Mouse (Mus musculus): ENCODE measurements around the gene Insig2.

Insig2 gene

DNA sequence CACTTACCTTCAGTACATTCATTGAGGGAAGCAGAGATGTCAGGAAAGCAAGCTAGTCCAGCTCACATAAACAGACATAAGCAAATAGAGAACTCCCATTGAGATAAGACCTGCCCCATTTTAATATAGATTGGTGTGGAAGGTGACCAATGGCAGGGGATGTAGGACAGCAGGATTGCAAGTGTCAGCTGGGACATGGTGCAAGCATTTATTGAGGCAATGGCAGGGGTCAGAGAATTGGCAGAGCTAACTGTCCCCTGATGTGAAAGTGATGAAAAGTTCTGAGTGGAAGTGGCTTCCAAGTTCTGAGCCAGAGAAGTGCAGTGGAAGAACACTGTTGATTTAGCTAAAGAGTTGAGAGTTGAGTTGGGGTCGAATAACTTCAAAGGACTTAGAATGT lies at the start of gene Insig2:
Gene Insig2 (minus strand): TSS at position 105 of the 400 bp plus-strand sequence.
- DNase-seq, result no peak

DNA sequence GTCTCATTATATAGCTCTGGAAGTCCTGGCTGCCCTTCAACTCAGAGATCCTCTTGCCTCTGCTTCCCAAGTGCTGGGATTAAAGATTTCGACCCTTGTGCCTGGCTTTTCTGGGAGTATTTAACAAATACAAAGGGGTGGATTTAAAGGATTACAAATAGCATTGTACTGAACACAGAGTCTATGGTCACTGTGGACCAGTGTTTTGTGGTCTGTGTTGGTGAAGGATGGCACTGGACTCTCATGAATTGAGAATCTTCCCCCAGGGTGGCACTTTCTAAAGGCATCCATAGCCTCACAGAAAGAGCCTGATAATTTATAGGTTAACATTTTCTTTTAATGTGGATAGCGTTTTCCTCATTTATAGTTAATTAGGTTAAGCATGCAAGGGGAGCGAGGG lies 49.2 kb upstream of the Insig2 start:
- DNase-seq, result no peak

DNA sequence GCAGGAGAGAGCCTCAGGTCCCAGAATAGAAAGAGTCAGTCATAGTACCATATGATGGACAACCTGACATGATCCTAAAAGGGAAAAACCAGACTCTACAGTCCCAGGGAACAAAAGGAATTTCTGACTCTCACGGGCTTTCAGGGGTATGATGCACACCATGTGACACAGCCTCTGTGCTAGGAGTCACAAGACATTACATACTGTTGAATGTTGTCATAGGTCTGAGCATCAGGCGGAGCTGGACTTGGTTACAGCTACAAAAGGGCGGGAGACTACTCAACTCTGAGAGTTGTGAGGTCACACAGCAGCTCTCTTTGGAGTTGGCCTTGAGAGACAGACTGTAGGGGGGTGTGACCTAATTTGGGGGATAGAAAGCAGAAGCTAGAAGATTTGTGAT lies 47.6 kb upstream of the Insig2 start:
- no peak for DNase-seq

DNA sequence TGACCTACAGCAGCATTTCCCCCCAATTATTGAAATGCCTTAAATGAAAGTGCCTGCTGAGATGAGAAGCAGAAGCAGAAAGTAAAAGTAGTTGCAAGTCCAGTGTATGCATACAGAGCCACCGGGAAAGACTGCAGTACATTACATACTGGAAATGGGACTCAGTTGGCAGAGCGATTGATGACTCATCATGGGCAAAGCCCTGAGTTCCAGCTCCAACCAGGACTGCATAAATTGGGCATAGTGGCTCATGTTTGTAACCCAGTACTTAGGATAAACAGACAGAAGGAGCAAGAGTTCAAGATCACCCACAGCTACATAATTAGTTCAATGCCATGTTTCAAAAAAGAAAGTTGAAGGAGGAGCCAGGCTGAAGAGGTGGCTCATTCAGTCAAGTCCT lies 45.5 kb upstream of the Insig2 start:
- no peak for DNase-seq

DNA sequence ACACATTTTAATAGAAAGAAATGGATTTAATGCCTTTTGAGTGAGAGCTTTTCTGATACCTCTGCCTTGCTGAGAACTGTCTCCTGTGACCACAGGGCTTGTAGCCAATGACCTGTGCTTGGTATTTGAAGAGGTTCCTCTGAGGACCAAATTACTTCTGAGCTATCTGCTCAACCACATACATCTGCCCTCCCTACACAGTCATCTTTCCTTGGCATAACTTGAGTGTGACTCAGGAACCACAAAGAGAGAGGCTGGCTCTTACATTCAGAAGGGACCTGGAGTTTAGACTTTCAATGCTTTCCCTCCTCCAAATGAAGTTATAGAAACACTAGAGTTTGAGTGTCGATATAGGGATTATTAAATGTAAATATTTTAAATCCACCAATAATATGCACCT lies 45.0 kb upstream of the Insig2 start:
- DNase-seq, result no peak

DNA sequence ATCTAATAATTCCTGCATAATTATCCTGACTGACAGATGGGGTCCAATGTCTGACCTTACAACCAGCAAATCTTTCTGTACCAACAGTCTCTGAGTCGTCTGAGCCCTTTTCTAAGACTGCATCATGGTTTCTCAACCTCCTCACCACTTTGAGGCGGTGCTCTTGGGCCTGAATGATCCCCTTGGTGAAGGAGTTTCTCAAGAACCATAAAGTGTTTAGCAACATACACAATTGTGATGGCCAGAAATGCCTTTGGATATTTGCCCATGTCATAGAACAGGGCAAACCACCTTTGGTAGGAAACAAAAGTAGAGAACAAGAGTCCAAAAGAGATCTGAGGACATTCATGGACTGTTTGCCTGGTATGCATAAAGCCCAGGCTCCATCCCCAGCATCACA lies 41.2 kb upstream of the Insig2 start:
- DNase-seq, result no peak

DNA sequence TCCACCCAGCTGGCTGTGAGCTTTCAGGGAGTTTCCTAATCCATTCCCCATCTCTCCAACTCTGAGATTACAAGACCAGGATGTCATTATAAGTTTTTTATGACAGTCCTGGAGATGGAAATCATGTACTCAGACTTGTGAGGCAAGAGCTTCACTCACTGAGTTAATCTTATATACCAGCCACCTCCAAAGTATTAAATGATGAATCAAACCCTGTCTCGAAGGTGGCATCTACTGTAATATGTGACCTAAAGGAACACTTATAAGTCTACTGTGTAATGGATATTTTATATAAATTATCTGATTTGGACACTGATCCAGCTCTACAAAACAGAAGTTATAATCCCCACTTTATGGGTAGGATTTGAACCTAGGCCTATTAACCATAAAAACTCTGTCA lies 40.3 kb upstream of the Insig2 start:
- DNase-seq, result no peak

DNA sequence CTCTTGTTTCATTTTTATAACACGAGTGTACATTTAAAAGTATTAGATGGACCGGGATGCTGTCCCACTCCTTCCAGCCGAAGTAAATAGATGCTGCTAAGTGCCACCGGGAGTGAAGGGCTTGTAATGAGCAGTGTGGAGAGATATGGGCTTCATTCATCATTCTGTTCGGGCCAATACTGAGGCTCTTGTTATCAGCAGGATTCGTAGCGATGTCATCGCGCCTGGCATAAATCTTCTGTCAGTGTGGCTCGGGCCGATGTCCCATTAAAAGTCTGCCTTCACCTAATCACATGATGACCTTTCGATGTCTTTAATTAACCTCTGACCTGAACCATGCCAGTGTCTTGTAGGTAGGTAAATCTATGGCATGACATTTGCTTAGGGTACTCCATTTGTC lies 39.1 kb upstream of the Insig2 start:
- DNase-seq, result no peak

DNA sequence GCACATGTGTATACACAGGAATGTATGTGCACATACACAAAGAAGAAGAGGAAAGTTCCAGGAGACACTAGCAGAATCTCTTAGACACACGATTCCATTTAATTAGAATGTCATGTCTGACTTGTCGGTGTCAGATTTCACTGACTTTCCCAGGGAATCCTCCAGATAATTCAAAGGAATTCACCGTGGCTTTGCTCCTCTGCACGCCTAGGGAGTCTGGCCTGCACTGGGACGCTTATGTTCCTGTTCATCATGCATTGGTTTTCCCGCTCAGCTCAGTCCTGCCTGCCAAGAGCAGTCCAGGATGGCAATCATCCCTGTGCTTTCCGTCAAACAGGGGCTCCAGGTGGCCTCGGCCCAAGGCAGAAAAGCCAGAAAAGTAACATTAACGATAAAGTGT lies 34.9 kb upstream of the Insig2 start:
- DNase-seq, result no peak

DNA sequence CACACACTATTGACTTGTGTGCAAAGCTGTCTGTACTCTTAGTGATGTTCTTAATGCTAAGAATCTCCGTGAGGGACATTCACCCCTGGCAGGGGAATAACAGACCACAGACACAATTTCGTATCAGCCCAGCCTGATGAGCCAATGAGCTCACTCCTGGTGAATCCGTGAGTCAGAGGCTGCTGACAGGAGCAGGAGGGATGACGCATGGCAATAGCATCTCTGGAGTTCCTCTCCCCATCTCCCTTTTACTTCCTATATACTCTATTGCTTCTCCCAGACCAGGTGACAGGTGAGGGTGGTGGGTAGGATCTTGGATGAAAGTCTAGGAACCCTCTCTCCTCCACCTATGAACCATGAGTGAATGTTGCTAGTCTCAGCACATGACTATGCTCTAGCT lies 28.2 kb upstream of the Insig2 start:
- no peak for DNase-seq

DNA sequence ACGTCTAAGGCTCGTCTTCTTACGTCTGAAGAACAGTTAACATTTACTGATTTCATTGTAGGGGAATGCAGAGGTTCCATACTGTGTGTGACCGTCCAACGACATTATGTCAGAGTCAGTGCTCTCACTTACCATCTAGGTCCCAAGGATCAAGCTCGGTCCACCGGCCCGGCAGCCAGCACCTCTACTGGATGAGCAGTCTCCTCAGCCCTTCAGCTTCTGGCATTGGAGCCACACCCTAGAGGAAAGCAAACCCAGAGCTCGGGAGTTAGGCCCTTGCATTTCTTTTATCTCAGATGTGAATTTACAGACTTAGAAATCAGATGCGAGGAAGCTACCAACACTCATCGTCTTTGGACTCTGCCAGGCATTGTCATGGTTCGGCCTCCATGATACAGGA lies 27.3 kb upstream of the Insig2 start:
- no peak for DNase-seq

DNA sequence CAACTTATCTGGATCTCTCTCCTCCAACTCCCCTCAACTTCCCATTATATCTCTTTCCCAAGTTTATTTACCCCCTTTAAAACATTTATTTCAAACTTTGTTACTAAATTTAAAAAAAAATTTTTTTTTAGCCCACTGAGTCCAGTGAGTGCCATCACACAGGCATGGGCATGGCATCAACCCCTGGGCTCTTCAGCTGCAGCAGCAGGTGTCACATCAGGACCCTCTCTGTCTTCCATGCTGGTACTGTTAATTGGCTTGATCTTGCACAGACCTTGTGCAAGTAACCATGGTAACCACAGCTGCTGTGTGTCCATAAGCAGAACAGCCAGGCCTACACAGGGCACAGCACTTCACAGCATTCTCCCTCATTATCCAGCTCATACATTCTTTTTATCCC lies 21.4 kb upstream of the Insig2 start:
- no peak for DNase-seq

DNA sequence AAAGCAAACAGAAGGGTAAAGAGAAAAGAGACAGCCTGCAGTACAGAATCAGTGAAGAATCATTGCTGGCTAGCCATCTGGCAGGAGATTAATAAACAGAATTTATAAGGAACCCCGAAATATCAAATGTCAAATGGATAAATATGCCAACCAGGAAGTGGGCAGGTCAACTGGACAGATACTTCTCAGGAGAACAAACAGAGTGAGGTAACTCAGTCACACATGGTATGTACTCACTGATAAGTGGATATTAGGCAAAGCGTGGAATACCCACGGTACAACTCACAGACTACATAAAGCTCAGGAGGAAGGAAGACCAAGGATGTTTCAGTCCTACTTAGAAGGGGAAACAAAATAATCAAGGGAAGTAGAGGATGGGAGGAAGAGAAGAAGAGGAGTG lies 18.6 kb upstream of the Insig2 start:
- no peak for DNase-seq

DNA sequence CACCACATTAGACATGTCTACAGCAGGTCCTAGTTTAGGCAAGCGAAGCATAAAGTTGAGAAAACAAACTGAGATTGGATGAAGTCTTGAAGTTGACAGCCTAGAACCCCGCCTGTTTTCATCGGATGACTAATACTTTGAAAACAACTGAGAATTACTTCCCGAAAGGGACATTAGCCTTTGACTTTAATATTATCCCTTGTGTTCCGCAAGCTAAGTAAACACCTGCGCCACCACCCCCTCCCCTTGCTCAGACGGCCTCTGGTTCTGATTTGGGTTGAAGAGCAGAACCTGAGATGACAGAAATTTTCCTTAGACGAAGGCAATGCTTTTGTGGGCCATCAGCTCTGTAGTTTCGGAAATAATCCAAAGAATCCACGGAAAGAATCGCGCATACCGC lies 18.2 kb upstream of the Insig2 start:
- no peak for DNase-seq

DNA sequence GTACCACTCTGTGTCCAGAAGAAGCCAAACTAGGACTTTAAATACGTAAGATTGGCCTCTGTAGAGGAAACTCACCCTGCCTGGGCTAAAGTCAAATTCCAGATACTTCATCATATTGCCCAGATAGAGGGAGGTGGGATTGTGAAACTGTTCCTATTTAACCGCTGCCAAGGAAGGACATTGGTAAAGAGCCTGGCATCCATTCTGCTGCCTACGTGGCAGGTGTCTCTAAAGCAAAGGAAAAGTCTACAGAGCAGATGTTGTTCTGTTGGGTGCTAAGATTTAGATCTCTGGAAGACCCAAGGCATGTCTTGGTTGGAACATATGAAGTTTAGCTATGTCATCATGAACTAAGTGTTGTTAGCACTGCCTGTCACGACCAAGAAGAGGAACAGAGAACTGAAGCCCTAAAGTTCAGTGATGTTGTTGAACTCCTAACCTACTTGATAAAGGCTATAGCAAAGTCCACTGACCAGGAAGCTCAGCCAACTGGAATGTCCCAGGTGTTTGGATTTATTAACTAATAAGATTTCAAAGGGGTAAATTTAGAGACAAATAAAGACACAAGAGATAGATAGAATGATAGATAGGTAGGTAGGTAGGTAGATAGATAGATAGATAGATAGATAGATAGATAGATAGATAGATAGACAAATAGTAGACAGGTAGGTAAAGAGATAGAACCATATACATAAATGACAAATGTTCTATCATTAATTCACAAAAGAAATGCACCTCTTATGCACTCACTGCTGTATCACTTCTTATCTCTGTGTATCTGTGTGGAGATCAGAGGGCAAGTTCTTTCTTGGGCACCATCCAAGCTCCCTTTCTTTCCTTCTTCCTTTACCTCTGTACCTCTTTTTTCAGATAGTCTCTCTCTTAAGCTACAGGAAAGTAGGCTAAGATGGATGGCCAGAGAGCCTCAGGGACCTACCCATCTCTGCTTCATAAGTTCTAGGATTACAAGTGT lies 16.8 kb upstream of the Insig2 start:
- no peak for DNase-seq

DNA sequence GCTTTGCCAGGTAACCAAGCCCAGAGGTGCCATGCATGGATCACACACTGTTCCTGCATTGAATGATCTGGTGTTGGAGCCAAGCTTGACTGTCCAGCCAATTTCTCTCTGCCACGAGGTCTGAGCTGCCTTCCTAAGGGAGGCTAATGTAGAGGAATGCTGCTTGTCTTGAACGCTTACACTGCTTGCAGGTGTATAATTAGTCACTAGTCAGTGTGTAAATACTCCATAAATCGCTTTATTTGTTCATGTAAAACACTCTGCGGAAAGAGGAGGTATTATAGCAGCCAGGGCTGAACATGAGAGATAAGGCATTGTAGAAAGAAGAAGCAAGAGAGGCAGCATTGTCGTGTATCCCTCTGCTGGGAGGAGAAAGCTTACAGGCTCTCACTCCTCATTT lies 11.6 kb upstream of the Insig2 start:
- no peak for DNase-seq

DNA sequence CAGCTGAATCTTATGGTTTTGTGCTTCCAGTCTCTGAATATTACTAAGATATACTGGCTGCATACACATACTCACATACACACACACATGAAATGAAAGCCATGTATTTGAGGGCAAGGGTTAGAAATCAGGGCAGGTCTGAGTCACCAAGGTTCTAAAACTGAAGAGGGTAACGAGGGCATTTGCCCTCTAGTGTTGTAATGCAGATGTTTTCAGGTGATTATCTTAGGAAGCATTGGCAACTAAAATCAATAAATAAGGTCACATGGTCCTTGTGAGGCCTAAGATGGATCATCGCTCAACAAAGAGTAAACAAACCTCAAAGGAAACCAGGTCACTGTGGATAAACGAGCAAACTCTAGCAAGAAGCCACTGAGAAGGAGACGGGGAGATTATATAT lies 3.4 kb upstream of the Insig2 start:
- DNase-seq, result no peak

DNA sequence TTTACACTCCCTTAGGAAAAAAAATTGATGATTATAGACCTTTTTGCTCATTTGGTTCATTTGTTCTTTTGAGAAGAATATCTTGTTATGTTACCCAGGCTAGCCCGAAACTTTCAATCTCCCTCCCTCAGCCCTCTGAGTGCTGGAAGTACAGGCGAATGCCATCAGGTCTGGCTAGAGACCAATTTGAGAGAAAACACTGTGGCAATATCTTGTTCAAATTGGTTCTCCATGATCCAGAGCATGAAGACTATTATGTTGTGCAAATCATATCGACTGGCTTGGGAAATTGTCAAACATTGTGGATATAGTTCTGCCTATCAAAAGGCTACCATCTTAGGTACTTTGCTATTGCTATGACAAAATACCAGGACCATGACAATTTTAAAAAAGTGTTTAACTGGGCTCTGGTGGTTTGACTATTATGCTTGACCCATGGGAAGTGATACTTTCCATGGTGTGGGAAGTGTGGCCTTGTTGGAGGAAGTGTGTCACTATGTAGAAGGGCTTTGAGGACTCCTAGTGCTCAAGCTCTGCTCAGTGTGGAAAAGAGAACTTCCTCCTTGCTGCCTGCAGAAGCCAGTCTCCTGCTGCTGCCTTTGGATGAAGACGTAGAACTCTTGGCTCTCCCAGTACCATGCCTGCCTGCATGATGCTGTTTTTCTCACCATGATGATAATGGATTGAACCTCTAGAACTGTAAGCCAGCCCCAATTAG lies 1.8 kb upstream of the Insig2 start:
- DNase-seq, result no peak

DNA sequence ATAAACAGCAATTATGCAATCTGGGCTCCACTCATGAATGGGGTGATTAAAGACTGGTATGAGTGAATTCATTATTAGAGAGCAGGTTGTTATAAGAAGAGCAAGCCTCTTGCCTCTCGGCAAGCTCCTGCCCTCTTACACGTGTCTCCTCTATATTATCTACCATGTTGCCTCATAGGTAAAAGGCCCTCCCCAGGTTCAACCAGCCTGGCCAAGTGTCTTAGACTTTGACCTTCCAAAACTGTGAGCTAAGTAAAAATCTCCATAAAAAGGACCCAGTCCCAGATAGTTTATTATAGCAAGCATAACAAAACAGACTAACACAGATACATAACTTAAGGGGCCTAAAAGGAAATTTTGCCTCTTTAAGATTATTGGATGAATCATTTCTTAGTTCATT lies 1.8 kb downstream of the Insig2 start:
- no peak for DNase-seq

DNA sequence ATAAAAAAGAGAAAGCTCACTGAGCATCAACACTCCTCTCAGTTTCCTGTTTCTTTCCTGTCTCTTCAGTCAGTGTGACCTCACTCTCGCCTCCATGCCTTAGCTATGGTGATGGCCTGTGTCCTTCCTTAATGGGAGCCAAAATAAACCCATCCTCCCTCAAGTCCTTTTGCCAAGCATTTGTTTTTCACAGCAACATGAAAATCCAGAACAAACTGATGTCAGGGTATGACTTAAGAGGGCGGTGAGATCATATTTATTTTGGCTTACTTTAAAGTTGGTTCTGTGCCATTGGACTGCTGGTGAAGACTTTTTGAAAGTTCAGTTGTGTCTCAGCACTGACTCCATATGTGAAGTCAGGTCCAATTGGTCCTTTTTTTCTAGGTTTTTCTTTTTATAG lies 3.0 kb downstream of the Insig2 start:
- DNase-seq, result no peak

DNA sequence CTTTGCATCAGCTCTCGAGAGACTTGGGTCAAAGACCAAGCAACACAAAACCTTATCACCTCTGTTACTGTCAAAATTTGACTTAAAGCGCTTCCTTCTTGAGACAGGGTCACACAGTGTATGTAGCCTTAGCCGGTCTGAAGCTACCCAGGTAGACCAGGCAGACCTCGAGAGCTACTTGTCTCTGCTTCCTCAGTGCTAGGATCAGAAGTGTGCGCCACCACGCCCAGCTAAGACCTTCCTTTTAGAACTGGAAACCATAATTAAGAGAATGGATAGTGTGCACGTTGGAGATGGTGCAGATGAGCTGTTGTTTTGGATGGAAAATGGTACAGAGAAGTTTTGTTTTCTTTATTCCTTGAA lies 4.2 kb downstream of the Insig2 start:
- no peak for DNase-seq

DNA sequence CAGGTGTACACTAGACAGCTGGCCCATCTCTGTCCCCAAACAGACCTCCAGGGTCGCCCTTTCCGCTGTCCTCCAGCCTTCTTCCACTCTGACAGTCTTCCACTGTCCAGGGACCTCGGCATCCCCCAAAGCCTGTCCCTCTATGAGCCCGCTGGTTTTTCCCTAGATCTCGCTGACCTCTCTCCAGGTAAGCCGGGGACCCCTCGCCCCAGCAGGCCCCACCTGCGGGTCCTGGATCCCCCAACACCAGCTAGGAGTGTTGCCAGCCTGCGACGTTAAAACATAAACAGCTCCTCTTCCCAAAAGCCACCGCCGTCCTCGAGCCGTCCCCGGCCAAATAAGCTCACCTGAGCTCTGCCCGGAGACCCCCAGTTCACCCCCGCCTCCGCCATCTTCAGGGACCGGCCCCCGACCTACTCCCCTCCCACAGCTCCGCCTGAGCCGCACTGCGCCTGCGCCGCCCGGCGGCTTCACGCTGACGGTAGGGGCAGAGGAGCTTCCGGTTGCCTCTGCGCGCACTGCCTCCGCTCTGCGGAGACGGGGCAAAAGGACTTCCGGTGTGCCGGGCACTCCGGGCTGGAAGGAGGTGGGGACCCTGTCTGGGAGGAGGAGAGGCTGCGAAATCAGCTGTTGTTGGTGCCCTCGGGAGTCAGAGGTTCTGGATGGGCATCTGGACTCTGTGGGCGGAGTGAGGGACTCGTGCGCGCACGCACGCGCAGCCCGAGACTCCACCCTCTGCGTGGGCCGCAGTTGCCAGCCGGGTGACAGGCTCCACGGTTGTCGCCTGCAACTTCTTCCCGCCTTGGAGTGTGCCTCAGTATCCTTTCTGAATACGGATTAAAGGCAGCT lies 4.8 kb downstream of the Insig2 start:
- DNase-seq, result peak; percentile 91

DNA sequence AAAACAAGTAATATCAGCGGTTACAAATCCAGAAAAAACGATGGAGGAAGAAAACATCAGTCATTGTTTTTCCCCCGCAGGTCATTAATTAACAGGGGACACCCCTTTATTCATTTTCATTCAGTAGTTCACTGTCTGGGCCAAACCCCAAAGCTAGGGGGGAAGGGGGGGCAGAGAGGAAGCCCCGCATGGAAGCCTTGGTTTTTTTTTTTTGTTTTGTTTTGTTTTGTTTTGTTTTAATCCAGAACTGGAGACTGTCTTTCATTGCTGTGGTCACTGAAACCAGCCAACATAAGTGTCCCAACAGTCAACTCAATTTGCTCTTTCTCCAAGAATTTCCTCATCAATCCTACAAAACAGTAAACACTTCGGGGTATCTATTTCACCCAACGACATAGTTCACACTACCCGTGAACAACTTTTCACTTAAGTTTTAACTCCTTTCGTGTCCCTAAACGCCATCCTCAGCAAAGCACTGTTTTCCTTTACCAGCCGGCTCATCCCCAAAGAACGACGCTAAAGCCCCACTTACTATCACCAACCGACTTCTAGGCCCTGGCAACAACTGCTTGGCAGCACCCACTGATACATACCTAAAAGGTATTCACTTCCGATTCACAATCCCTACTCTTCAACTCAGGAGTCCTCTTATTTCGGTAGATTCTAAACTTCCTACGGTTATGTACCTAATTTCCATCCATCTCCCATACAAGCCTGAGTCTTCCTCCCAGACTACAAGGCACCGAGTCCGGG lies 5.6 kb downstream of the Insig2 start:
- DNase-seq, result no peak

Data from cerebellum, adult 8-10 months (tissue).